Mouse (Mus musculus) telencephalon, adult 2 months (tissue): ENCODE results near the gene Prdm11.

Source experiments
- DNase-seq: peaks from one replicate; pipeline ENCODE4 v3.0.0-alpha.2; 2011; ENCODE audit warnings: low read depth, low spot score

The Prdm11 gene

DNA sequence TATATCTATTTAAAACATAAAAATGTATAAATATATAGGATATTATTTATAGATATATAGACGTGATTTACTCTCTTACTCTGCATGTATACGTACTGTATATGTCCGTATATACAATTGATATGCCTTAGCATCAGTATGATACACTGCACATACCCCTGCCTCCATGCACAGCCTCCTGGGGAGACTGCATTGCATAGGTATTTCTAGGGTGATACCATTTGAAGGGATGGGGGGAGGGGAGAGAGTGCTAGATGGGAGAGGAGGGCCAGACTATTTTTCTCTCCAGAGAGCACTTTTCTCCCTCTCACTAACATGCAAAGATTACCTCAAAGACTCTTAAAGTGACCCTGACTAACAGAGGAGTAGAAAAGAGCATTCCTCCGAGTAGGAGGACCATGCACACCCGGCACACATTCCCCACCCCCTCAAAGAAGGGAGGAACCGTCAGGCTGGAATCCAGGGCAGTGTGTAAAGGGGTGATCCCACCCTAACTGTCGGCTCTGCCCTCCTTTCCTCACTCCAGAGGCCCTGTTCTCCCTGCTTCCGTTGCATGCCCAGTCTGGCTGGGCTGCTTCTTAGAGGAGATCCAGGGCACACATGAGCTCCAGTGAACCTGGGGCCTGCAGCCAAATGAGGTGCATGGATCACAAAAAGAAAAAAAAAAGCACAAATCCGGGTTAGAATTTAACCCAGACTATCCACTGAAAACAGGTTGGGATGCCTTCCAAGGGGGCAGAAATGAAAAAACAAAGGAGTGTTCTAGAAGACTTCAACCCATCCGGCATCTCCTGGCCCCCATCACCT, 78.7 kb downstream of the Prdm11 start:
- no peak for DNase-seq

DNA sequence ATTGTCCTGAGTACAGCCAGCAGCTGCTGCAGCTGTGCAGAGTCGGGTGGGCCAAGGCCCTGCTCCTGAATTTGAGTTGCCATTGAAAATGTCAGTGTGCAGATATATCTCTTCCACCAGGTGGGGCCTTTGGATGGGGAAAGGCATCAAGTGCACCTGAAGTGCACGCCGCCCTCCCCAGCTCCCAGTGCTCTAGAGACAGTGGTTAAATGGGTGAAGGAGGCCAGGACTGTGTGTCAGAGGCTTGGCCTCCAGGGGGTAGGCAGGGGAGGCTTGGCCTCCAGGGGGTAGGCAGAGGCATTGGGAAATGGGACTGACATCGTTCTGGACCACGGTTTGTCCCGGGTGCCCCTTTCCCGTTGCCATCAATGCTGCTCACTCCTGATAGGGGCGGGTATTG, 79.7 kb downstream of the Prdm11 start:
- DNase-seq = no peak

DNA sequence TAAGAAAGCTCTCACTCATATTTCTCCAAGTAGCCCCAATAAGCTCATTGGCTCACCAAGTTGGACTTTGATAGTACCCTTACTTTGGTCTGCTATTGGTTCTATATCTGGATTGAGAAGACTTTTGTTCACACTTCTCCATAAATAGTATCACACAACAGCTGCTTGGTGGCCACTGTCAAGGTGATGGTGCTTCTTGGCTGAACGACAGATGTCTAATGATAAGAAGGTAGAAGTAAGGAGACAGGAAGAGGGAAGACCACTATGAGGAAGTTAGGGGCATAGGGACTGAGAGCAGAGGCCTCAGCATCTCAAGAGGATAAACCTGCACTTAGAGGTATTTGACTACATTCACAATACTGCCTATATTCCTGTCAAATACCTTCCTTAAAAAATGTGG, 81.6 kb downstream of the Prdm11 start:
- DNase-seq = no peak

DNA sequence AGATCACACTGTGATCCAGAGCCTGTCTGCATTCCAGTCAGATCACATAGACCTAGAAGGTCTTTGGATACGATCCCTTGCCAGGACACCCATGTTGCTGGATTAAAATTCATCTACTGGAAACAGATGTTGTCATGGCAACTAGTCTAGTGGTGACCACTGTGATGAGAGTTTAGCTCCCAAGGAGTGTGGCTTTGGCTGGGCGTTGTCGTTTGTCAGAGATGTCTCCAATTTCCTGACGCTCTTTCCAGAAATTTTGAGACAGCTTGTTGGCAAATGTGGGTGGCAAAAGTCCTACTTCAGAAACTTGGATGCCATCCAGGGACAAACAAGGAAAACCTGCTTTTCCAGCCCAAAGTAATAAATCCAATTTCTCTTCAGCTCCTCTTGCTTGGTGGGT, 87.3 kb downstream of the Prdm11 start:
- DNase-seq = no peak

DNA sequence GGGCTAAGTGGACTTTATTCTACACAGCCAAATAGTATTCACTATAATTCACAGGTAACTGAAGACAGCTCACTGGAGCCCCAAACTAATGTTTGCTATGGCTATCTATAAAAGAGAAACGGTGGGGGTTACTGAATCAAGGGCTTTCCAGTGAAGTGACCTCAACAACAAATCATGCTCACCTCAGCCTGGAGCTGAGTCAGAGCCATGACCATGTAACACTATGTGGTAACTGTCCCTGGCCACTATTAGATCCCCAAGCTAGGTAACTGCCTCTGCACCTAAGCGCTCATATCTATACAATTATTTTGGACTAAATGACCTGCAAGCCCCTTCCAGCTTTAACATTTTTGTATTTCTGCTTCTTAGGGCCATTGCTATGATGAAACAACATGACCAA, 89.0 kb downstream of the Prdm11 start:
- DNase-seq = no peak

DNA sequence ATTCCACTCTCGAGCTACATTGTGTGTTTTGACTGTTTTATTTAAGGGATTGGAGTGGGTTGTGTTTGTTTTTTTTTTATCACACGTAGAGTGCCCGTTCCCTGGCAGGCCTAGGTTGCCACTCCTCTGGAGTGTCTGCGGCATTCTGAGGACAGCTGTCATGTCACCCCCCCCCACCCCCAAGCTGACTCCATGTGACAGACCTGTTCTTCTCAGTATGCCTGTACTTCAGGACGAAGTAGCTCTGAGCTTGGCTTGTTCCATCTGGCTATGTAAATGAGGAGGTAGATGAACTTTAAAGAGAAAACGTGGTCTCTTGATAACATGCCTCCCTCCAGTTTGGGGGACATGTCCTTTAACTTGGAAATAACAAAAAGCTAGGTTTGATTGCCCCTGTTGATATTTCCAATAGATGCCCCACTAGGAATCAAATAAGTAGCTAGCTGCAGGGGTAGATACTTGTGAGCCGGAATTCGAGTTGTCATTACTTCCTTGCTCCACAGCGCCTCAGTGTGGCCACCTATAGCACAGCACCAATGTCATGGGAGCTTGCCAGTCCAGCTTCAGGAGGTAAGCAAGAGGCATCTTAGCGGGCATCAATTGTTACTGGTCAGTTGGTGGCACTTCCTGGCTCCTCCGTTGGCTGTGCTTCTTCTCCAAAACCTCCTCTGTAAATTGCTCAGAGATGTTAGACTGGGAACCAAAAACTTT, 91.4 kb downstream of the Prdm11 start:
- no peak for DNase-seq

DNA sequence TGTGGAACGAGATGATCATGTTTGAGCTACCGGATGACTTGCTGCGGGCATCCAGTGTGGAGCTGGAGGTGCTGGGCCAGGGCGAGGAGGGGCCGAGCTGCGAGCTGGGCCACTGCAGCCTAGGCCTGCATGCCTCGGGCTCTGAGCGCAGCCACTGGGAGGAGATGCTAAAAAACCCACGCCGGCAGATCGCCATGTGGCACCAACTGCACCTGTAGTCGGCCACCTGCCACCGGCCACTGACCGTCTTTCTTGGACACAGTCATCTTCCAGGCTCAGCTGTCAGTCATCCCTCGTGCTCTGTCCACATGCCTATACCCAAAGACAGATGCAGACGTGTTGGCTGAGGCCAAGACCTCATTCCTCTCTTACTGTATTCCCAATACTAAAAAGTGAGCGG, 92.5 kb downstream of the Prdm11 start:
- DNase-seq = no peak

DNA sequence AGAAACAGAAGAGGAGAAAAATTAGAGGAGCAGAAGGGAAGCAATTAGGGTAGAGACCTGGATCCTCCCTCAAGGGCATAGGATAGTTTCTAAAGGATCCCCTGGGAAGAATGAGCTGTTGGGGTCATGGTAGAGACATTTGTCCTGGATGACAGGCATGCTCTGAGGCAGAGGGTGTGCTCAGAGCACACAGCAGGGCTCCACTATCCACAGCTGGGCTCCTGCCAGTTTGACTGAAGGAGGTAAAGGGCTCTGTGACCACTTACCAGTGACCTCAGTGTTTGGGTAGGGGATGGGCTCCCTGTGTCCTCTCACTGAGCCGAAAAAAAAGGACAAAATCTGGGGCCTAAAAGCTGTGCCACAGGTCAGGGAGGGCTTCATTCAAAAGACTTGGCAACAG, 96.4 kb downstream of the Prdm11 start:
- no peak for DNase-seq

DNA sequence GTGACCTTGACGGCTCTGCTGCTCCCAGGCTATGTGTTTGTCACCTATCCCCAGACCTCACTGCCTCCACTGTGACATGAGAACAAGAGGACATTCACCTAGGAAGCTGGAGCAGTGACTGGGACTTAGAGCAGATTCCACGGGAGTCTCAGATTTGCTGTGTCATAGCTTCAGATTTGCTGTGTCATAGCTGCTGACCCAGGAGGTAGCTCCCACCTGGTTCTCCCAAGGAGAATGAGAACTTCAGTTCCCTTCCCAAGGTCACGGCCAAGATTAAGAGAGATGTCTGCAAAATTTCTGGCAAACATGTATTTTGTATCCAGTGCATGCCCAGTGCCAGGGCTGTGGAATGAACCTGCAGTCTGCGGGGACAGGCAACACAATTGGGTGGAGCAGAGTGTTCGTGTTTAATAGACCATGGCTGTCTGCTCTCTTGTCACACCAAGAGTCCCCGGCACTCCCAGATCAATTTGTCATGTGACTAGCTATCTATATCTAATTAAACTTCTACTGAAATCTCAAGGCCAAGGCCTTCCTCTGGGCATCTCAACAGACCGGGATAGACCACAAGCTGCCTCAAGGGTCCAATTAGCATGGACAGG, 97.2 kb downstream of the Prdm11 start:
- DNase-seq = no peak

DNA sequence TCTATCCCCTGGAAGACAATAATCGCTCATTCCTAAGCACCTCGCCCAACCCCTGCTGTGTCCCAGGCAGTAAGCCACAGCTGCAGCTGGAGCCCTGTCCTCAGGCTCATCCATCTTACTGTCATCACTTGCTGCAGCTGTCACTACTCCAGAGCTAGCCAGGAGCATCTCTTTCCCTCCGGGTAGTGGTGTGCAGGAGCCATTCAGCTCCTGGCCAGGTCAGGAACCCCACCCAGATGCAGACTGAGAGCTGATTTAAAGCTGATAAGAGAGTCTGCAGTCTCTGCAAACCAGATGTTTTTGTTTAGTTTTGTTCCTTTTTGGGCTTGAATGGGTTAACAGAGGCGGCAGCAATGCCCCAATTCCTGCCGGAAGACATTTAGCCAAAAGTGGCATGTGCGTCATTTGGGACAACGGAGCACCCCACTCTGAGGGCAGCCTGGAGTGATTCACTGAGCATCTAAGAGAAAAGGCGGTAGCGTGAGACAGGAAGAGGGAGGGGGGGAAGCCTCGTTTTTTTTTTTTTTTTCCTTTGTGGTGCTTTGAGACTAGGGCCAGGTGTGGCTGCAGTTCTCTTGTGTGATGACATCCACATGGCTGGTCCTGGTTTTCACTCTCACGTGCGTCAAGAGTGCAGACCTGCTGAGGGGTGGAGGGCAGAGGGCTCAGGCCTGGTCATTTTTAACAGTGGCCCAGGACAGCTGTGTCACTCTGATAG, 97.8 kb downstream of the Prdm11 start:
- peak; percentile 72 for DNase-seq

DNA sequence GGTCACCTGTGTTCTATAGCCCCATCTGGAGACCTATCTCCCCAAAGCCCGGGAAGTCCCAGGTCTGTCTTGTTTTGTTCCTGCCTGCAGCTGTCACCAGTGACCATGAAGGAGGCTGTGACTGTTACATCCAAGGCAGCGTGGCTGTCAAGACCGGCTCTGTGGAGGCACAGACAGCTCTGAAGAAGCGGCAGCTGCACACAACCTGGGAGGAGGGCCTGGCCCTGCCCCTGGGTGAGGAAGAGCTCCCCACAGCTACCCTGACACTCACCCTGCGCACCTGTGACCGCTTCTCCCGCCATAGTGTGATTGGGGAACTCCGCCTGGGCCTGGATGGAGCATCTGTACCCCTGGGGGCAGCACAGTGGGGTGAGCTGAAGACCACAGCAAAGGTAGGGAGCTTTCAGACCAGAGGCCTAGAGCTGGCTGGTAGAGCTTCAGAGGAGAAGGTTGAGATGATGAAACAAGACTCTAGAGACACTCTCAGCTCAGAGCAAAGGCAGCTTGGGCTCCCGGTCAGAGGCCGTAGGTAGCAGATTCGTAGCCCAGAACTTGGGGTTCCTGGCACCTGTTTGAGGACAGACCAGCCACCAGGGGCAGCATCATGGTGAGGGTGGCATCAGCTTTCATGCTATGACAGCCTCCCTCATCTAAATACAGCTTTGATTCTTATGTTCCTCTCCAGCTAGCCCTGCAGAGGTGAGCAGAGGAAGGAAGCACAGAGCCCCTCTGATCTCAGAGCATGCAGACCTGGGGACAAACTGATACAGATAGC, 100.0 kb downstream of the Prdm11 start:
- DNase-seq = no peak

DNA sequence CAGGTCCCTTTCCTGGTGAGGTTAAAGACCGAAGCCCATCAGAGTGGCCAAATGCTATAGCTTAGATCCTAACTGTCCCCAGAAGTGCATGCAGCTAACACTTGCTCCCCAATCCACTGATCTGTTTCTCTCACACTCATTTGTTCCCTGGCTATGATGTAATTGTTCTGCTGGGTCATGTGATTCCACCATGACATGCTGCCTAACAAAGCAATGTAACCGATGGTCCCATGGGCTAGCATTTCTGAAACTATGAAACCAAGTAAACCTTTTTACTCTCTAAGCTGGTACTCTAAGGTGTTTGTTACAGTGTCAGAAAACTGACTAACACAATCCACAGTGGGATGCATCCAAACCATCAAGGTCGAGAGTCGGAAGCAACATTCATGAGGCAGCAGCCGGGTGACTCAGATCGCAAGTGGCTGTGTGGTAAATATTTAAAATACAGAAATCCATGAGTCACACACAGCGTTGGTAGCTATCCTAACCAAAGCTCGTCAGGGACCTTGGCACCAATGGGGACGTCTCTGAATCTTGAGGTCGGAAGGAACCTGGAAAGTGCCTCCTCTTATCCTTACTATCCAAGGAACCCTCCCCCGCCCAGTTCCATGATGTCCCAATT, 100.7 kb downstream of the Prdm11 start:
- DNase-seq = no peak

DNA sequence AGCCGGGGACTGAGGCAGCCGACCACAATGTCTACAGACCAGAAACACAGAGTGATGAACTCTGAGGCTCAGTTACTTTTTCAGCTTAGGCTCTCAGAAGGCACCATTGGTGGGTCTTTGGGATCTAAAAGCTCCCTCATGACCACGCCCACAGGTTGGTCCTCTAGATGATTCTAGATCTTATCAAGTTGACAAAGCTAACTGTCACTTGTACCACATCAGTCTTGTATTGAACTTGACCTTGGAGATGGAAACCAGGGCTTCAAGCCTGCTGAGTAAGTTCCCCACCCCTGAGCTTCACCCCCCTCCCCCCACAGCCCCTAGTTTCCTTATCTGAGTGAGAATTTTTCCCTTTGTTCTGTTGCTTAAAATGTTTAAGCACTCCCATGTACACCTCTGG, 101.6 kb downstream of the Prdm11 start:
- no peak for DNase-seq

DNA sequence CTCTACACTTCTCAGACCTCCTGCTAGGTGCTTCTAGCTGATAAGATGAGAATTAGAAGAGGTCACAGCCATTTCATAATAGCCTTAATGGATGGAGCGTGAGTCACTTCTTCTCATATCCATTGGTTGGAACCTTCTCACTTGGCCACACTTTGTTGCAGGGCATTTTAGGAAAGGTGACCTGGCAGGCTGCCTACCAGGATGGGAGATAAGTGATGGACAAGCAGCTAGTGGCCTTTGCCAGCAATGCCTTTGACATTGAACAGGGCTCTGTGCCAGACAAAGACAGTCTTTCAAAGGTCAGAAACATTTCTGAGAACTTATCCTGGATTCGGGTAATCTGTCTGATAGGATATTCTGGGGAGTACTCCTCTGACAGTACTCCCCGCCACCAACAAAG, 102.6 kb downstream of the Prdm11 start:
- no peak for DNase-seq

DNA sequence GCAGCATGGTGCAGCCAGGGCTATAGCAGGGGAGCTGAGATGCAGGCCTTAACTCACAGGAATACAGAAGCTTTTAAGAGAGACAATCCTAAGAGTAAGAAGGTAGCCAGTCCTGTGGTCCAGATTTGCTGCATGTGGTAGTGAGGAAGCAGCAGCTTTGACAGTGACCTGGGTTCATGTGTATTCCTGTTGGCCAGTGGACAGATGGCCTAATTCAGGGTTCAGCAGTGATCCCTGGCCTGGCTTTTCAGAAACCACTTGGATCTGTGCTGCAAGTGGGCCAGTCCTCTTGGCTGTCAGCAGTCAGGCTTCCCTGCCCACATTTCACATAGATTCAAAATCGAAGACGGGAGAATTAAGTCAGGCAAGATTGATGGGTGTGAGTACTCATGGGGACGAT, 104.5 kb downstream of the Prdm11 start:
- no peak for DNase-seq

DNA sequence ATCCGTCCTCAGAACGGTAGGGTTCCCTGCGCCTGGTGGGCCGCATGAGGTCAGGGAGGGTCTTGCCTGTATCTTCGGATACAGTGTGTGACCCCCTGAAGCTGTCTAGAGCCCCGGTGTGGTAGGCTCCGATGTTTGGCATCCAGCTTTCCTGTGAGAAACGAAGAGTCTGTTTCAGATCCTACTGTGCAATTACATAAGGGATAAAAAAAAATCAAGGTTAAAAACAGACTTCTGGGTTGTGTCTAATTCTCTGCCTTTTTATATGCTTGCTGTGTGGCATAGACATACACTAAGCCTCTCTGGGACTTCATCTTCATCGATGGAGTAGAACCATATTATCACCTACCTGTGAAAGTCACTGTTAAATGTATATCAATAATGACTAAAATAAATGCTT, 105.0 kb downstream of the Prdm11 start:
- no peak for DNase-seq

DNA sequence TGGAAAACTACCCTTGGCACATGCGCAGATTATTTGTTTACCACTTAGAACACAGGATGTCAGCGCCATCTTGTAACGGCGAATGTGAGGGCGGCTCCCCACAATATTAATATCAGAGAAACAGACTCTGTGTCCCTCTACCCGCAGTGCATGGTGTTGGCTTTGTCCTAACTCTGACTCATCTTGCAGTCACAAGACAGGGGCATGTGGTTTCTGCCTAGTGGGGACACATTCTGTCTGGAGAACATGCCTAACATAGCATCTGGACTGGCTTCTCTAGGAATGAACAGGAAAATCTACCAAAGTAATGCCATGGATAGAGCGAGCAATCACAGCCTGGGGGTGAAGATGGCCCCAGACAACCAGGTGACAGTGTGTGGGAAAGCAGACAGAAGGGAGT, 107.1 kb downstream of the Prdm11 start:
- DNase-seq = no peak

DNA sequence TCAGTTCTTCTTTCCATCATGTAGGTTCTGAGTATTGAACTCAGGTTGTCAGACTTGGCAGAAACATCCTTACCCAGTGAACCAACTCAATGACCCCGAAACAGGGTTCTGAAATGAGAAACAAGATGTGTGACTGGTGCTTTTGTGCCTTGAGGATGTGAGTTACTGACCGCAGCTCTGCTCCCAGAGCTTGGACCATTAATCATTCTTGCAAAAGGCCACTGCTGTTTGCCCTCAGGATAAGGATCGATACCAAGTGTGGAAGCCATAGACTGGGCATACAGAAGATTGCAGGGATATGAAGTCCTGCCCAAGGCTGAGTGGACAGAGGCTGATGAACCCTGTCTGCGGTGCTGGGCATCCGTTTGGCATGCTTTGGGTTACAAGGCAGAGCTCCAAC, 107.9 kb downstream of the Prdm11 start:
- DNase-seq = no peak

DNA sequence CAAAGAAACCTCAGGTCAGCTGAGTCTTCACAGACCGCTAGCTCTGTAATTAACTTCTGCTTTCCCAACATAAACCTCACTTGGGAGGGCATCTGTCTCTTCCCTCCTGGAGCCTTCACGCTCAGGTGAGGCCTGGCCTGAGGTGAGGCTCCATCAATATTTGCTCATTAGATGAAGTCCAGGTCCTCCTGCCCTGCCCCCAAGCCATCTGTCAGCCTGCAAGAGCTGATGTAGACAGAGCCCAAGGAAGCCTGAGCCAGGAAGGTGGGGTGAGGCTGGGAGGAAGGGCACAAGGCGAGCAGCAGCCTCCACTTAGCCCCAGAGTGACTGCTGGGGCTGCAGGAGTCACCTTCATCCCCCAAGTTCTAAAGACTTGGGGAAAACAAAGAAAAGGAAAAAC, 110.5 kb downstream of the Prdm11 start:
- DNase-seq = no peak

DNA sequence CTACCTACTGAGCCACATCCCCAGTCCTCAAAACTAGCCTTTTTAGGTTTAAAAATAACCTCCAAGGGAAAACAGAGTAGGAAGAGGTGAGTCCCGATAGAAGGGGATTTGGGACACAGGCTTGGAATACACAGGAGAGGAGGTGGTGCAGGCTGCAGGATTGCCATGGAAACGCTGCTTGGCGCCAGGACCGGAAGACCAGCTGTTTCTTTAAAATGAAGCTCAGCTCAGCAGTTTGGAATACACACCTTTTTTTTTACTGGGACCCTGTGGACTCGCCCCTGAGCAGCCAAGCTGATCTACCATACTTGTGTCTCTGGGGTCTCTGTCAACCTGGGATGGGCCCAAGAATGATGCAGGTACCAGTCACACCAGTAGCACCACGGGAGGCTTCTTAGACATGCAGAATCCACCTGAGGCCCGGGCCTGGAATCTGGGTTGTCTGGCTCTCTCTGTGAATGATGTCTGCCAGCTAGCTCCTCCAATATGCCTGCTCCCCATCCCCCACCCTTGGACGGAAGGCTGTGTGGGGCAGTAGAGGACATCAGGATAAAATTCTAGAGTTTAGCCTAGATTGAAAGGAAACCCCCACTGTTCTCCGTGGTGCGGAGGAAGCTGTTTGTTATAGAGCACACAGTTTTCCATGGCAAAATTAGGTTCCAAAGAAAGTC, 111.5 kb downstream of the Prdm11 start:
- DNase-seq = peak; percentile 92

DNA sequence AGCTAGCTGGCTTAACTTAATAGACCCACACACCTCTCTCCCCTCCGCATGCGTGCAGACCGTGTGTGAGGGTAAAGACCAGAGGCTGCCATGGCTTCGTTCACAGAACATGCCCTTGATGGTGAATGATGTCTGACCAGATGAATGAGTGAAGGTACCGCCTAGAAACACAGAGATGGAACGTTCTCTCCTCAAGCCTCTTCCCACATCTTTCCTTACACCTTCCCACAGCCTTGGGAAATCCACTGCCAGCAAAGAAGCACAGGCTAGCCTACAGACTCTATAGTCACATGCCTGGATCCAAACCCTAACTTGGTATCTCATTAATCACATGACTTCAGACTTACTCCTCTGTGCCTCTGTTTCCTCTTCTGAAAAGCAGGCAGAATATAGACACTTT, 112.6 kb downstream of the Prdm11 start:
- DNase-seq = no peak
